In genomic region chr16:8562827-8563226, GRCm38 (mm10) we compare ENCODE assay signal across 1 mouse cellular context. TPM values are rescaled to one million over a fixed set of nuclear protein-coding genes. Genes with fewer than 3 reads are reported as not detected.
"Had no signal": no experiment of that assay in that cellular context is flagged by ENCODE, and none has a peak within 500 bp of the region (broad histone marks: within the 10 kb centered on the region; RNA-seq: fewer than 3 reads in every experiment).

No protein-coding gene starts in this region.

RNA-seq across cellular contexts. Expression of gene Abat, which starts 49.6 kb away (rescaled TPM):
- total RNA-seq: granulocyte monocyte progenitor cell, adult 5-6 weeks had no signal
